Mouse (Mus musculus): ENCODE measurements around the gene Kntc1. TPM values are rescaled to one million over a fixed set of nuclear protein-coding genes. Genes with fewer than 3 reads are reported as not detected.
A peak's percentile ranks its signal among the peaks of the same experiment; 100 is the strongest.

Gene Kntc1
- polyA plus RNA-seq, 1 experiment from 2014 or later, result 19.9 TPM

GRCm38 (mm10) chr5:123842935-123843282, 93.4 kb downstream of the Kntc1 start:
- Histone ChIP-seq H3K27me3 (peaks cover 2% of the 10 kb centered on the region), H3K4me1 (replicated peaks) (peaks cover 10% of the 10 kb centered on the region; the same call in 1 of the 2 replicates), H3K36me3 (replicated peaks) (no peaks in the 10 kb centered on the region), H3K4me2 (no peak overlapping the region), H3K9ac (no peak overlapping the region), H3K27ac (replicated peaks) (no peak overlapping the region), H3K4me3 (replicated peaks) (no peak overlapping the region), H3K9me3 (replicated peaks) (no peaks in the 10 kb centered on the region)
- 30% methylated on average over 3 of the region's 3 CpGs for WGBS (ENCODE audit: insufficient replicate concordance)
- ATAC-seq (ENCODE audit: insufficient read depth), result no peak

DNA sequence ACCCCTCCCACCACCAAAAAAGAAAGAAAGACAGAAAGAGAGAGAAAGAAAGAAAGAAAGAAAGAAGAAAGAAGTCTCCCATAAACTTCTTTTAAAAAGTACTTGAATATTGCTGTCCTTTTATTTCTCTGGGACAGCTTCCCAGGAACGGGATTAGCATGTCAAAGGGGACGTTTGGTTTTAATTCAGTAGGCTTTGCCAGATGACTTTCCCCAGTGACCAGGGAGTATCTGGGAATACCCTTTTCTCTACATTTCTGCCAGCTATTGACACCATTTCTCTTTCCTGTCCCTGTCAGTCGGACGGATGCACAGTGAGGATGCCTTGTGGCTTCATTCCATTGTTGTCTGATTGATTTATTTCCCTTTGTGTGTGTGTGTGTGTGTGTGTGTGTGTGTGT, 94.3 kb downstream of the Kntc1 start:
- peaks cover 10% of the 10 kb centered on the region; the same call in 1 of the 2 replicates for H3K4me1 ChIP-seq (replicated peaks)
- 63% methylated on average over 4 of the region's 4 CpGs for WGBS (ENCODE audit: insufficient replicate concordance)
- H3K27ac ChIP-seq (replicated peaks), result no peak overlapping the region
- no peak overlapping the region for H3K9ac ChIP-seq
- no peak for ATAC-seq (ENCODE audit: insufficient read depth)
- no peak overlapping the region for H3K4me2 ChIP-seq
- no peaks in the 10 kb centered on the region for H3K36me3 ChIP-seq (replicated peaks)
- no peaks in the 10 kb centered on the region for H3K9me3 ChIP-seq (replicated peaks)
- peaks cover 10% of the 10 kb centered on the region; the same call in 1 of the 2 replicates for H3K27me3 ChIP-seq
- H3K4me3 ChIP-seq (replicated peaks), result no peak overlapping the region

GRCm38 (mm10) chr5:123844316-123844715, 94.8 kb downstream of the Kntc1 start:
- no peaks in the 10 kb centered on the region for H3K9me3 ChIP-seq (replicated peaks)
- peaks cover 10% of the 10 kb centered on the region; the same call in 1 of the 2 replicates for H3K4me1 ChIP-seq (replicated peaks)
- no peak overlapping the region for H3K4me3 ChIP-seq (replicated peaks)
- H3K4me2 ChIP-seq, result no peak overlapping the region
- ATAC-seq (ENCODE audit: insufficient read depth), result no peak
- no peak overlapping the region for H3K27ac ChIP-seq (replicated peaks)
- H3K9ac ChIP-seq, result no peak overlapping the region
- WGBS (ENCODE audit: insufficient replicate concordance), result 83% methylated on average over 14 of the region's 14 CpGs
- H3K27me3 ChIP-seq, result peaks cover 10% of the 10 kb centered on the region; the same call in 1 of the 2 replicates
- no peaks in the 10 kb centered on the region for H3K36me3 ChIP-seq (replicated peaks)

DNA sequence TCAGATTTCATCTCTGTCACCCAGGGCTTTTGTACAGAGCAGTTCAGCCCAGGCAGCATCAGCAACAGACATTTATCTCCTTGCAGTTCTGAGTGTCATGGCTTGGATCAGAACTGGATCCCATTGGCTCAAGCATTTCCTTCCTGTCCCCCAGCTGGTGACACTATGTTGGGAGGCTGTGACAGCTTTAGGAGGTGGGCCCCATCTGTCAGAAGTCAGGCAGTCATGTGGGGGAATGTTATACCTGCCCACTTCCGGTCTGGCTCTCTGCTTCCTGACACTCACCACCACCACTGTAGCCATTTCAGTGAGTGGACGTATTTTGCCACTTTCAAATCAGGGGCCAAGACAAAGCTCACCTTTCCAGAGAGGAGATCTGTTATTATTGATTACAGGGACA, 101.9 kb downstream of the Kntc1 start:
- H3K9me3 ChIP-seq (replicated peaks), result no peaks in the 10 kb centered on the region
- H3K4me1 ChIP-seq (replicated peaks), result peaks cover 10% of the 10 kb centered on the region; the same call in 1 of the 2 replicates
- no peak for ATAC-seq (ENCODE audit: insufficient read depth)
- 8% methylated on average over 2 of the region's 2 CpGs for WGBS (ENCODE audit: insufficient replicate concordance)
- H3K4me2 ChIP-seq, result no peak overlapping the region
- H3K27ac ChIP-seq (replicated peaks), result no peak overlapping the region
- H3K27me3 ChIP-seq, result peaks cover 10% of the 10 kb centered on the region; the same call in 1 of the 2 replicates
- H3K9ac ChIP-seq, result no peak overlapping the region
- H3K4me3 ChIP-seq (replicated peaks), result no peak overlapping the region
- no peaks in the 10 kb centered on the region for H3K36me3 ChIP-seq (replicated peaks)

DNA sequence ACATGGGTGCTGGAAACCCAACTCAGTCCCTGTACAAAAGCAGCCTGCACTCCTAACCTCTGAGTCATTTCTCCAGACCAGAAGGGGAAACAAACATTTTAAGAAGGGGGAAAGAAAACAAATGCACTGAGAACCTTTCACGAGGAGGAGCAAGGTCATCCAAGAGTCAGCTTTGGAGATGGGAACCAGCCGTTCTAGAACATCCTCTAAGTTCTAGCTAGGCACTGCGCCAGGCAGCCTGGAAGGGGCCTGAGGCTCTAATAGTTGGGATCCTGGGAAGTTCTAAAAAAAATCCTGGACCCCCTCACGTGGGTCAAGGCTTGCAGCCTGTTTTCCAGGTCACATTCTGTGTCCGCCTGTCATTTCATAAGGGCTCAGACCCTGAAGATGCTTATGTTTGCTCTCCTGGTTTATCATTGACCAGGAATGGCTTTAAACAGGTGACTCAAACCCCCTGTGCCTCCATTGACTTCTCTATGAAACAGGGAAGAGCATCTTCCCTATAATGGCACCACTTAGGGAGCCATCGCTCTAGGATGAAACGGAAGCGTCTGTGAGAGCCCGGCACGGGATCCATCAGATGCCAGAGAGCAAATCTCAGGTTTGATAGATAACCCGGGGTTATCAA, 104.5 kb downstream of the Kntc1 start:
- H3K4me3 ChIP-seq (replicated peaks), result no peak overlapping the region
- WGBS (ENCODE audit: insufficient replicate concordance), result 68% methylated on average over 11 of the region's 11 CpGs
- H3K27ac ChIP-seq (replicated peaks), result no peak overlapping the region
- H3K36me3 ChIP-seq (replicated peaks), result no peaks in the 10 kb centered on the region
- no peaks in the 10 kb centered on the region for H3K9me3 ChIP-seq (replicated peaks)
- ATAC-seq (ENCODE audit: insufficient read depth), result peak; percentile 62; the same call in 1 of the 2 replicates
- H3K9ac ChIP-seq, result no peak overlapping the region
- H3K27me3 ChIP-seq, result peaks cover 3% of the 10 kb centered on the region; the same call in 1 of the 2 replicates
- peak overlapping the region; percentile 27 for H3K4me2 ChIP-seq
- peaks cover 12% of the 10 kb centered on the region; the same call in 1 of the 2 replicates for H3K4me1 ChIP-seq (replicated peaks)

- Histone ChIP-seq H3K4me1 (replicated peaks) (peaks cover 14% of the 10 kb centered on the region; the same call in 1 of the 2 replicates), H3K27me3 (peaks cover 3% of the 10 kb centered on the region; the same call in 1 of the 2 replicates), H3K36me3 (replicated peaks) (no peaks in the 10 kb centered on the region), H3K9me3 (replicated peaks) (no peaks in the 10 kb centered on the region), H3K4me2 (peak overlapping the region; percentile 27), H3K27ac (replicated peaks) (no peak overlapping the region), H3K9ac (no peak overlapping the region), H3K4me3 (replicated peaks) (no peak overlapping the region)
- 63% methylated on average over 9 of the region's 9 CpGs for WGBS (ENCODE audit: insufficient replicate concordance)
- peak; percentile 76 for ATAC-seq (ENCODE audit: insufficient read depth)
Measured at GRCm38 (mm10) chr5:123854511-123854910, 105.0 kb downstream of the Kntc1 start.

DNA sequence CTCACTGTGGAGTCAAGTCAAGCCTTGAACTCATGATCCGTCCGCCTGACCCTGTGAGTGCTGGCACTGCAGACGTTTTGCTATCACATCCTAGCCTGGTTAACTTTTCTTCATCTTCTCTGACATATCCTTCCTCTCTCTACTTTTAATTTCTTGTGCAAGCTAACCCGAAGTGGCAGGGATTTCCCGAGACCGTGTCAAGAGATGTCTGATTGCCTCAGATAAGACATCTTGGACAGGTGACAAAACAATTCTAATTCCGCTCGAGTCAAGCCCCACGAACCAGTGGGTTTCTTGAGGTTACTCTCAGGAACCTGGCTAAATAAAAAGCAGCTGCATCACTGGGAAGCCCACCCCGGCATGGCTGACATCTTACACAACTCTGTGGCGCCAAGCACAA, 109.3 kb downstream of the Kntc1 start:
- ATAC-seq (ENCODE audit: insufficient read depth), result no peak
- H3K4me2 ChIP-seq, result no peak overlapping the region
- no peaks in the 10 kb centered on the region for H3K9me3 ChIP-seq (replicated peaks)
- H3K27ac ChIP-seq (replicated peaks), result no peak overlapping the region
- H3K27me3 ChIP-seq, result peaks cover 3% of the 10 kb centered on the region; the same call in 1 of the 2 replicates
- no peak overlapping the region for H3K9ac ChIP-seq
- no peak overlapping the region for H3K4me3 ChIP-seq (replicated peaks)
- H3K36me3 ChIP-seq (replicated peaks), result no peaks in the 10 kb centered on the region
- H3K4me1 ChIP-seq (replicated peaks), result peaks cover 21% of the 10 kb centered on the region
- 32% methylated on average over 11 of the region's 11 CpGs for WGBS (ENCODE audit: insufficient replicate concordance)

- Histone ChIP-seq H3K9ac (no peak overlapping the region), H3K27ac (replicated peaks) (no peak overlapping the region), H3K36me3 (replicated peaks) (no peaks in the 10 kb centered on the region), H3K27me3 (peaks cover 3% of the 10 kb centered on the region; the same call in 1 of the 2 replicates), H3K4me2 (peak overlapping the region; percentile 18; the same call in 1 of the 2 replicates), H3K9me3 (replicated peaks) (no peaks in the 10 kb centered on the region), H3K4me3 (replicated peaks) (no peak overlapping the region), H3K4me1 (replicated peaks) (peaks cover 18% of the 10 kb centered on the region)
- 57% methylated on average over 15 of the region's 15 CpGs for WGBS (ENCODE audit: insufficient replicate concordance)
- ATAC-seq (ENCODE audit: insufficient read depth), result no peak
Measured at GRCm38 (mm10) chr5:123862374-123863350, 113.1 kb downstream of the Kntc1 start.

GRCm38 (mm10) chr5:123863934-123864333, 114.4 kb downstream of the Kntc1 start:
- H3K36me3 ChIP-seq (replicated peaks), result no peaks in the 10 kb centered on the region
- H3K9me3 ChIP-seq (replicated peaks), result no peaks in the 10 kb centered on the region
- peaks cover 17% of the 10 kb centered on the region for H3K4me1 ChIP-seq (replicated peaks)
- no peak overlapping the region for H3K27ac ChIP-seq (replicated peaks)
- no peaks in the 10 kb centered on the region for H3K27me3 ChIP-seq
- H3K4me3 ChIP-seq (replicated peaks), result no peak overlapping the region
- H3K9ac ChIP-seq, result no peak overlapping the region
- 71% methylated on average over 14 of the region's 14 CpGs for WGBS (ENCODE audit: insufficient replicate concordance)
- ATAC-seq (ENCODE audit: insufficient read depth), result no peak
- no peak overlapping the region for H3K4me2 ChIP-seq

GRCm38 (mm10) chr5:123865365-123865764, 115.8 kb downstream of the Kntc1 start, which contains the start of gene Hcar2:
Hcar2 (minus strand) TSS chr5:123865499.
- H3K27me3 ChIP-seq, result no peaks in the 10 kb centered on the region
- H3K36me3 ChIP-seq (replicated peaks), result no peaks in the 10 kb centered on the region
- H3K4me2 ChIP-seq, result no peak within 1 kb of the TSS
- no peak within 1 kb of the TSS for H3K4me3 ChIP-seq (replicated peaks)
- no peaks in the 10 kb centered on the region for H3K9me3 ChIP-seq (replicated peaks)
- H3K4me1 ChIP-seq (replicated peaks), result peaks cover 11% of the 10 kb centered on the region
- 55% methylated on average over 12 of the region's 12 CpGs for WGBS (ENCODE audit: insufficient replicate concordance)
- ATAC-seq (ENCODE audit: insufficient read depth), result no peak
- no peak within 1 kb of the TSS for H3K9ac ChIP-seq
- H3K27ac ChIP-seq (replicated peaks), result no peak within 1 kb of the TSS

DNA sequence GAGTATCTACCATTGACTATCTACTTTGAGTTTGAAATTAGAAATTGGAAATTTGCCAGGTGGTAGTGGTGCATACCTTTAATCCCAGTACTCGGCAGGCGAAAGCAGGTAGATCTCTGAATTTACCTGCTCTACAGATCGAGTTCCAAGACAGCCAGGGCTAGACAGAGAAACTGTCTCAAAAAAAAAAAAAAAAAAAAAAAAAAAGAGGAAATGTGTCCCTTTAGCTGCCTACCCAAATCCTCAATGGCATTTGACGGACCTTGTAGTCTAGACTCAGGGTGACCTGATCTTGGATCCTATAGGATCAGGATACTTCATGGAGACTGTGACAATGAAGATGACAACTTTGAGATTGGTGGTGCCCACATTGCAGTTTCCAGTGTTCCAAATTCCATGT, 116.9 kb downstream of the Kntc1 start:
- no peaks in the 10 kb centered on the region for H3K36me3 ChIP-seq (replicated peaks)
- no peak overlapping the region for H3K4me3 ChIP-seq (replicated peaks)
- no peak overlapping the region for H3K27ac ChIP-seq (replicated peaks)
- peaks cover 9% of the 10 kb centered on the region for H3K4me1 ChIP-seq (replicated peaks)
- WGBS (ENCODE audit: insufficient replicate concordance), result 55% methylated on average over 4 of the region's 4 CpGs
- ATAC-seq (ENCODE audit: insufficient read depth), result no peak
- H3K27me3 ChIP-seq, result peaks cover 4% of the 10 kb centered on the region; the same call in 1 of the 2 replicates
- no peak overlapping the region for H3K4me2 ChIP-seq
- no peak overlapping the region for H3K9ac ChIP-seq
- H3K9me3 ChIP-seq (replicated peaks), result no peaks in the 10 kb centered on the region

Data from liver, embryonic 15.5 days (tissue).